Comparison of ENCODE assay signal across 10 mouse cellular contexts in the genomic region with DNA sequence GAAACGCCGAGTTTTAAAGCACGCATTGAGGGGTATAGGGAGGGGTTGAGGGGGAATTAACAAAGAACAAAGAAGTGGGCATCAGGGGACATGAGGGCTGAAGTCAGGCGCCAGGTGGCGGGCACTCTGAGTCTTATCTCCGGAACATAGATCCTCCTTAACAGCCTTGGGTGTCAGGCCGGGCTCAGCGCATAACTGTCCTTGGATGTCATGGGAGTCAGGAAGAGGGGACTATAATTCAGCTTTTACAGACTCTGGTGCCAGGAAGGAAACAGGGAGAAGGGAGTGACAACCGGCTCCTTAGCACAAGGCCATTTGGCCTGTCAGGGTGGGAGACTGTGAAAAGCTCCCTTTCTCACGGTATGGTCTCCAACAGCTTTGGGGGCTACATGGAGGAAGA. TPM values are rescaled to one million over a fixed set of nuclear protein-coding genes. Genes with fewer than 3 reads are reported as not detected.
"Had no signal": no experiment of that assay in that cellular context is flagged by ENCODE, and none has a peak within 500 bp of the region (broad histone marks: within the 10 kb centered on the region; RNA-seq: fewer than 3 reads in every experiment).

No protein-coding gene starts in this region.

- DNase-seq: lung, postnatal 10 days; lung, postnatal 4 days; right cerebral cortex, adult 18-20 months; right cerebral cortex, postnatal 25 days; right cerebral cortex, postnatal 4 days; spleen, adult 18-20 months; thymus, adult 18-20 months; thymus, postnatal 14 days; thymus, postnatal 36 days had no signal

RNA-seq across cellular contexts. Expression of a gene that starts 46.1 kb away (rescaled TPM):
- total RNA-seq: megakaryocyte-erythroid progenitor cell, adult 5-6 weeks had no signal
